Mouse (Mus musculus): ENCODE results near the gene Banf1.
A peak's percentile ranks its signal among the peaks of the same experiment; 100 is the strongest.
"Not testable (repeated sequence)": the region's sequence is repeated elsewhere in the genome, so short reads cannot be mapped to it uniquely, and the experiment has no call there.

The Banf1 gene

GRCm38 (mm10) chr19:5374748-5375147 is 7.8 kb upstream of the Banf1 start:
- no peak for DNase-seq (ENCODE audit: extremely low spot score, low read depth, low spot score)

DNA sequence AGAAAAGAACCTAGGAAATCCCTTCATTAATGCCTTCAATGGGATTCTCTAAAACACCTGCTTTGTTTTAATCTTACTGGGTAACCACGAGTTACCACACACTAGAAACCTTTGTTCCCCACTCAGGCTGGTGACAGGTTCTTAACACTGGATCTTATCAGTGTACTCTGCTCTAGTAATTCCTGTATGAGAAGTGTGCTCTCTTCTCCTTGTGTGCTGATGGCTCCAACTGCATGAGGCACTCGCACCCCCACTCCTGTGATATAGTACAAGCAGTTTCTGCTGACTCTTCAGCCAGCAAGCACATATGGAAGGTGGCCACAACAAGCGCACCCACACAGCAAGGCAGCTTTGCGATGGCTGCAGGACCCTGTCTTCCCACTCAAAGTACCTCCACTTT is 7.2 kb upstream of the Banf1 start:
- DNase-seq (ENCODE audit: extremely low spot score, low read depth, low spot score), result no peak

GRCm38 (mm10) chr19:5372724-5373123 is 5.8 kb upstream of the Banf1 start:
- DNase-seq (ENCODE audit: extremely low spot score, low read depth, low spot score), result no peak

GRCm38 (mm10) chr19:5370932-5371331 is 4.0 kb upstream of the Banf1 start:
- no peak for DNase-seq (ENCODE audit: extremely low spot score, low read depth, low spot score)

GRCm38 (mm10) chr19:5367455-5367854 is 487 bp upstream of the Banf1 start:
- DNase-seq (ENCODE audit: extremely low spot score, low read depth, low spot score), result no peak

DNA sequence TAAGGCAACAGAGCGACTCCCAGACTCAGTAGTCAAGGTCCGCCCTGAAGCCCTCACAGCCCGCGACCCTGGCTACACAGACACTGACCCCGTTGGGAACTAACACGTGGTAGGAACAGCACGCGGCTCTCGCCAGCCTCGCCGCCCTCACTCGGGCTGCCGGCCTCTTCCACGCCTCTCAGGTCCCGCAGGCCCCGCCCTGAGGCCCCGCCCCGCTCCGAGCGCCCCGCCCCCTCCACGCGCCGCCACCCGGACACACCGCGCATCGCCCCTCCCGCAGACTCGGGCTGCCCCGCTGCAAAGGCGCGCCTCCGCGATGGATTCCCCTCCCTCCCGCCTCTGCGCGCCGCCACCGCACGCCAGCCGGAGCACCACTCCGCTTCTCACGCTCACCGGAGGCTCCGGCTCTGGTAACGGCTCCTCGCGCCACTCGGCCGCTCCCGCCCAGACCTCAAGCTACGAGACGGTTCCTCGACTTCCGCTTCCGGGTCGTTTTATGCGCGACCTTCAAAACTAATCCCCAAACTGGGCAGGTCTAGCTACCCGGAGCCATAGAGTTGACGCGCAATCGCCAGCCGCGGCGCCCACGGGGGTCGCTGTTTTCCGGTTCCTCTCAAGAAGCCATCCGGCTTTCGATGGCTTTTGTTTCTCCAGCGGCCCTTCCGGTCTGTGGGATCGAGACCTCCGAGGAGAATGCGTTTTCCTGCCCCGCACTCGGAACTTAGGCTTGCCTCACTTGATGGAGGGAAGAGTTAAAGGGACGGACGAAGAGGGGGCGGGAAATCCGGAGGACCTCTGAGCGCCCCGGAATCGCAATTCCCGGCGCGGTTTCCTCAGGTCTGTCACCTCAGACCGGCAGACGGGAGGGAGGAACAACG is 554 bp downstream of the Banf1 start, which contains the start of gene Eif1ad:
TSS of gene Eif1ad (plus strand) at position 567 of the 878 bp plus-strand sequence.
- peak; percentile 90 for DNase-seq (ENCODE audit: extremely low spot score, low read depth, low spot score)

- DNase-seq (ENCODE audit: extremely low spot score, low read depth, low spot score), result no peak
Observed at GRCm38 (mm10) chr19:5365751-5366150, 1.2 kb downstream of the Banf1 start.

DNA sequence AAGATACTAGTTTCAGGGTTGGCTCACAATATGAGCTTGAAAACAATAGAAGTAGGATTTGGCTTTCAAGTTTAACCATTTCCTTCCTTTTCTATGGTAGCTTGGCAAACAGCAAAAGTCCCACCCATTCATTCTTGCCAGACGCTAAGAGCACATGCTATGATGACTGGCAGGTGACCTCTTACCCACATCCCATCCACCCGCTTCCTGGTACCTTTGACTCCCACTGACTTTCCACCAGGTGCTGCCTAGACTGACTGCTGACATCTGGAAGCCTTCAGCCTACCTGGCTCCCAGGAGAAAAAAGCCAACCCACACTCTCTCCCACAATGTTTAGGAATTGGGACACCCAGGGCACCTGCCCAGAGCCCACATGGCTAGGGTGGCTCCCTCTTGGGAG is 2.8 kb downstream of the Banf1 start:
- DNase-seq (ENCODE audit: extremely low spot score, low read depth, low spot score), result no peak

GRCm38 (mm10) chr19:5362186-5362585 is 4.8 kb downstream of the Banf1 start:
- DNase-seq (ENCODE audit: extremely low spot score, low read depth, low spot score), result no peak

GRCm38 (mm10) chr19:5356080-5356479 is 10.9 kb downstream of the Banf1 start:
- DNase-seq (ENCODE audit: extremely low spot score, low read depth, low spot score), result no peak

GRCm38 (mm10) chr19:5353609-5354008 is 13.4 kb downstream of the Banf1 start:
- DNase-seq (ENCODE audit: extremely low spot score, low read depth, low spot score), result no peak

DNA sequence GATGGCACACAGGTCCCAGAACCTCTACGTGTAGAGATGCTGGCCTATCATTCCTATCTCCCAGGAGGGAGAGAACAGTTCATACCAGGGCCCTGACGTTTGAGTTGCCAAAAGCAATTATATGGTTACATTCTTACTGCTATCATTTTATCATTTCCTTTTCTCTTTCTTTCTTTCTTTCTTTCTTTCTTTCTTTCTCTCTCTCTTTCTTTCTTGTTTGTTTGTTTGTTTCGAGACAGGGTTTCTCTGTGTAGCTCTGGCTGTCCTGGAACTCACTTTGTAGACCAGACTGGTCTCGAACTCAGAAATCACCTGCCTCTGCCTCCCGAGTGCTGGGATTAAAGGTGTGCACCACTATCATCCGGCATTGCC is 17.5 kb downstream of the Banf1 start, which contains the start of gene Cst6:
TSS of gene Cst6 (minus strand) at position 73 of the 372 bp plus-strand sequence.
- not testable (repeated sequence) for DNase-seq (ENCODE audit: extremely low spot score, low read depth, low spot score)

DNA sequence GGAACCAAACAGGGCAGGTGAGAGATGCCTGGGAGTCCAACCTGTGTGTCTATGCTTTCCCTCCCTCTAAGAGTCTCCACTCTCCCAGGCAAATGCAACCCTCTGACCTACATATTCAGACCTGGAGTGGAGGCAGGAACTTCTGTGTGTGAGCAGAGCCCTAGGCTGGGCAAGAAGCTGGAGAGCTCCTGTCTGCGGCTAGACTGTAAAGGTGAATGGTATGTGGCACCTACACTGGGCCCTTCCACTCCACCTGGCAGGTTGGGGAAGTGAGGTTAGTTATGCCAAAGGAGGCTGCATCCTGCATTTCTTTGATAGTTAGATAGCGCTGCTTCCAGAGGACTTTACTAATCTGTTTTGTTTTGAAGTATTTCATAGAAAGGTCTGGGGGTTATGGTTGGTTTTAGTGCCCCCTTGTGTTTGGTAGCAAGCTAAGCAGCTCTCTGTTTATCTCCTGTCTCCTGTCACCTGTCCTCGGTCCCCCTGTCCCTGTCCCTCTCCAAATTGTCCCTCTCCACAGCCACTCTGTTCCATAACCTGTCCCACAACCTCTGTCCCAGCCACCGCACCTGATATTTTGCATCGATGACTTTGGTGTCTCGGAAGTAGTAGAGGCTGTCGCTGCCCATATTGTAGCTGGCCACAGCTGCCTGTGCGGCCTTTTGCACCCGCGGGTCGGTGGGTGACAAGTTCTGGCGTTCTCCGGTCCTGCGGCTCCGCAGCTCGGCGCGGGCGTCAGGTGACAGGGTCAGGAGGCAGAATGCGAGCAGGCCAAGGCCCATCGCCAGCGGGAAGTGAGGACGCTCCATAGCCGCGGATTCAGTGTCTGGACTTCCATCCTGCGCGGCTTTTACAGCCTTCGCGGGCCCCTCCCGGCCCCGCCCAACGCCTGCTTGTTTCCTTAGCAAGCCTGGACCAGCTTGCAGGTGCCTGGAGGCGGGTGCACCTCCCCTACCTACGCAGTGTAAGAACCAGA is 18.2 kb downstream of the Banf1 start:
- peak; percentile 33 for DNase-seq (ENCODE audit: extremely low spot score, low read depth, low spot score)

DNA sequence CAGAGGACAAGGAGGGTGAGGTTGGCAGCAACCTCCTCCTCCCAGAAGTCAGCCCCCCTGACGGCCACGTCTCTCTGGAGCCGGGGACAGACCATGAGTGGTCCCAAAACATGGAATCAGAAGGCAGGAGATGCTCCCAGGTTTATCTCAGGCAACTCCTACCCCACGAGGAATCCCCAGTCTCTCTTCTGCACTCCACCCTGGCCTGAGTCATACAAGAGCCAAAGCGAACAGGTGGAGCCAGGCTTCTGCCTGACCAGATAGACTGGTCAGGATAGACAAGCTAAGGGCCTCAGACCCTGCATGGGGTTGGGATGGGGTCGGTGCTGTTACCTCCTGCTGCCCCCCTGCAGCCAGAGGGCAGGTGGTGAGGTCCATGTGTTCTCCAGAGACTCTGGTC is 18.9 kb downstream of the Banf1 start:
- DNase-seq (ENCODE audit: extremely low spot score, low read depth, low spot score), result no peak

DNA sequence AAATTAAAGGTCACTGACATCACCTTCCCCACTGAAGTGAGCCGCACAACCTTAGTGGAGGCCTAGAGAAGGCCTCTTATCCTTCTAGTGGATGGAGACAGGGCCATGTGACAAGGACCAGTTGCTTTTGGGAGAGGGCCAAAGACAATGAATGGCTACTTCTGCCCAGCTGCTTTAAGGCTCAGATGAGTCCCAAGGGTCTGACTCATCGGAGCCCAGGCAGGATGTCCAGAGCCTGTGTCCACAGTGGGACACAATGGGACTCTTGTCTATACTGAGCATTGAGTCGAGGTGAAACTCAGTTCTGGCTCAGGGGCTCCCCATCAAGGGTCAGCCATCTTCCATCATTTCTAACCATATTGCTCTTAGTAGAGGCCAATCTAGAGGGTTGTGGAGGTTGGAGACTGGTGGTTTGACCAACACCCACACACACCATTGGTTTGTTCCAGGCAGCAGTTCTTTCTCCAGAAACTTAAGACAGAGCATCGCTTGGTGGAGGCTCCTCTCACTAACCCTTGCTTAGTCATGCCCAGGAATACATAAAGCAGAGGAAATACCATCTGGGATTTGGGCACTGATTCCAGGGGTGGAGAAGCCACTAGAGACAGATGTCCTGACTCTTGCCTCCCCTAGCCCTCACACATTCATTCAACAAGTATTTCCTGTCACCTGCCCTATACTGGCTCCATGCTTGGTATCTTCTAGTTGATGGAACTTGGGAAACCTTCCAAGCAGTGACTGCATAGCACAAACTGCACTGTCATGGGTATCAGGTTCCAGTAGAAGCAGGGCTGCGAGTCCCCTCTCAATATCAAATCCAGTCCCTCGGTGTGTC is 21.5 kb downstream of the Banf1 start:
- no peak for DNase-seq (ENCODE audit: extremely low spot score, low read depth, low spot score)

DNA sequence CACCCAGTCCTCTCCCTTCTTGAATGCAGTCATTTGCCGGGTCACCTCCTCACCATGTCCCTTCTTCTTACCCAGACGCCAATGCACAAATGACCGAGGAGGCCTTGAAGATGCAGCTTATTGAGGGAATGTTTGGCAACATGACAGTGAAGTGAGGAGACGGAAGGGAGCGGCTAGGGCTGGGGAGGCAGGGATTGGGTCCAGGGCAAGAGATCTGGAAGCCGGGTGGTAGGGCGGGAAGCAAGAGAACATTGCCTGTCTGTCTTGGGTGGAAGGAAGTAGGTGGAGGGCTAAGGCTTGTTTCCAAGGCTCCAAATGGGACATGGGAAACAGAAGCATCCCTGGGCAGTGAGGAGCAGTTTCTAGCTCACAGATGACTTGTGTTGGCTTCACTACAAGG is 25.6 kb downstream of the Banf1 start:
- no peak for DNase-seq (ENCODE audit: extremely low spot score, low read depth, low spot score)

GRCm38 (mm10) chr19:5337975-5338374 is 29.0 kb downstream of the Banf1 start:
- peak; percentile 53 for DNase-seq (ENCODE audit: extremely low spot score, low read depth, low spot score)

DNA sequence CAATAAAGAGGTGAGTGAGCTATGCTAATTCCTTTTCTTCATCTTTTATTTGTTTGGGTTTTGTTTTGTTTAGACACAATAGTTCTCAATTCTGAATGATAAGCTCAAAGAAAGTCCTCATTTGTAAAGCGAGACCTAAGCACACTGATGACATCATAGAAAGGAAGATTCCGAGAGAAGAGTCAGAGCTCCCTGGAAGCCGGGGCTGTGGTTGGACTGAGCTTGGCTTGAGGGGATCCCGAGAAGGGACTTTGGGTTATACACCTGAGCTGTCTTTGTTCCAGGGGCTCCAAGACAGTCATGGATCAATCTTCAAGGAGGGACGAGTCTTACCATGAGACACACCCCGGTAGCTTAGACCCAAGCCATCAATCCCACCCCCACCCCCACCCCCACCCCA is 31.5 kb downstream of the Banf1 start, which contains the start of gene Catsper1:
TSS of gene Catsper1 (plus strand) at position 301 of the 400 bp plus-strand sequence.
- no peak for DNase-seq (ENCODE audit: extremely low spot score, low read depth, low spot score)

DNA sequence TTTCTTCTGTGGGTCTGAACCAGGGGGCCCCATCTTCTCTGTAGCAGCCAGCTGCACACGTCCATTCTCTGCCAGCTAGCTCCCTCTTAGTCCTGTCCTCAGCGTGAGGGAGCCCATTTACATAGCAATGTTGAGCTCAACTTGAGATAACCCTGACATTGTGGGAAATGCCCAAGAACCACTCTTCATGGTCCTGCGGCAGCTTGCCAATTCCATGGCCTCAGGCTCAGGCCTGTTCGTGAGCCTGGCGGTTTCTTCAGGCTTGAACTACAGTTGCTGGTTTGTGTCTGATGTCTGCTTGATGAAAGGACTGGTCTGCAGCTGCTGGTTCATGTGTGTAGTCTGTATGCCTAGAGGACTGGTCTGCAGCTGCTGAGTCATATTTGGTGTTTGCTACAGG is 32.2 kb downstream of the Banf1 start:
- no peak for DNase-seq (ENCODE audit: extremely low spot score, low read depth, low spot score)

GRCm38 (mm10) chr19:5327970-5328369 is 39.0 kb downstream of the Banf1 start:
- no peak for DNase-seq (ENCODE audit: extremely low spot score, low read depth, low spot score)

DNA sequence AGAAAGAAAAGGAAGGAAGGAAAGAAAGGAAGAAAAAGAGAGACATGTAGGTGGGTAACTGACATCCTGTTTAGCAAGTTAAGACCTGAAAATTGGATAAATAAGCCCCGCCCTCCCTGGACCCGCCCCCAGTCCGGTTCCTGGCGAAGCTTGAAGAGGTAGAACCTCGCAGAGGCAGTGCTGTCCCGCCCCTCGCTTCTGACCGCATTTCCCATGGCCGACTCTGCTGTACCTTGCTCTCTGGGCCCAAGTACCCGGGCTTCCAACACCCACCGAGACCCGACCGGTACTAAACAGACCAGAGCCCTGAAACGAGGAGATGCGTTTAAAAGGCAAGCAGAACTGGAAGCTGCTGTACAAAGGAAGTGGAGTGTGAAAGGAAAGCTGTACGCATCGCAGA is 43.2 kb downstream of the Banf1 start:
- no peak for DNase-seq (ENCODE audit: extremely low spot score, low read depth, low spot score)
